In genomic region chr10:80535071-80535470, GRCm38 (mm10) we compare ENCODE assay signal across 9 mouse cellular contexts. TPM values are rescaled to one million over a fixed set of nuclear protein-coding genes. Genes with fewer than 3 reads are reported as not detected.
DNase-seq lines count a peak whose midpoint lies in the region; ATAC-seq and TF ChIP-seq lines count a peak whose summit lies in the region.
"Had no signal": no experiment of that assay in that cellular context is flagged by ENCODE, and none has a peak within 500 bp of the region (broad histone marks: within the 10 kb centered on the region; RNA-seq: fewer than 3 reads in every experiment).

No protein-coding gene starts in this region.

- no peak overlapping the region for H3K4me3 ChIP-seq in lung, postnatal 0 days (ENCODE audit: low read depth, low read length)
- H3K4me3 ChIP-seq in stomach, postnatal 0 days (ENCODE audit: low read depth, low read length), result no peak overlapping the region
- H3K4me3 ChIP-seq: limb, embryonic 15.5 days had no signal

- 0 out of 2 replicates have a peak overlapping the region, but pooled peaks have one; percentile 17 for H3K4me2 ChIP-seq in lung, postnatal 0 days (replicated peaks; ENCODE audit: low read depth, low read length)
- H3K4me2 ChIP-seq in stomach, postnatal 0 days (replicated peaks; ENCODE audit: low read depth), result 0 out of 2 replicates have a peak overlapping the region, but pooled peaks have one; percentile 14
- H3K4me2 ChIP-seq: limb, embryonic 15.5 days had no signal

- intact Hi-C loops in heart, postnatal 14 days (cut with DNase I), result no loop called here

- H3K27ac ChIP-seq in lung, postnatal 0 days (ENCODE audit: low read length), result no peak overlapping the region
- no peak overlapping the region for H3K27ac ChIP-seq in stomach, postnatal 0 days (replicated peaks)
- H3K27ac ChIP-seq: limb, embryonic 15.5 days had no signal

- H3K9me3 ChIP-seq in lung, postnatal 0 days (ENCODE audit: low read length), result no peaks in the 10 kb centered on the region
- no peaks in the 10 kb centered on the region for H3K9me3 ChIP-seq in stomach, postnatal 0 days (ENCODE audit: control insufficient read depth, low read length)
- H3K9me3 ChIP-seq: limb, embryonic 15.5 days had no signal

- 0 out of 2 replicates have a peak, but pooled peaks cover 3% of the 10 kb centered on the region for H3K27me3 ChIP-seq in lung, postnatal 0 days (replicated peaks; ENCODE audit: insufficient read depth, low read length)
- no peaks in the 10 kb centered on the region; the same call in 1 of the 2 replicates for H3K27me3 ChIP-seq in stomach, postnatal 0 days (ENCODE audit: control insufficient read depth, insufficient read depth, low read length)

- no peak for TF ChIP-seq CTCF in lung, postnatal 0 days (IDR thresholded peaks at IDR 0.05)
- TF ChIP-seq CTCF in stomach, postnatal 0 days (IDR thresholded peaks at IDR 0.05; ENCODE audit: low read depth), result no peak

- TF ChIP-seq EP300 in lung, postnatal 0 days (IDR thresholded peaks at IDR 0.05), result no peak
- no peak for TF ChIP-seq EP300 in stomach, postnatal 0 days (optimal IDR thresholded peaks at IDR 0.05)

- no peaks in the 10 kb centered on the region for H3K4me1 ChIP-seq in lung, postnatal 0 days (ENCODE audit: insufficient read depth, low read depth, low read length)
- no peaks in the 10 kb centered on the region for H3K4me1 ChIP-seq in stomach, postnatal 0 days (replicated peaks; ENCODE audit: control insufficient read depth, insufficient read depth)

- H3K36me3 ChIP-seq in lung, postnatal 0 days (ENCODE audit: insufficient read depth, low read length), result no peaks in the 10 kb centered on the region
- H3K36me3 ChIP-seq in stomach, postnatal 0 days (ENCODE audit: control insufficient read depth, insufficient read depth, low read length), result no peaks in the 10 kb centered on the region
- H3K36me3 ChIP-seq: limb, embryonic 15.5 days had no signal

- 6% methylated on average over 14 of the region's 14 CpGs for WGBS in lung, postnatal 0 days
- WGBS in stomach, postnatal 0 days, result 9% methylated on average over 14 of the region's 14 CpGs

- peak; percentile 43 for ATAC-seq in erythroid progenitor cell, adult 5-6 weeks (replicated peaks; ENCODE audit: low FRiP score, poor library complexity, severe bottlenecking)
- no peak for ATAC-seq in lung, postnatal 0 days
- ATAC-seq in stomach, postnatal 0 days (ENCODE audit: low FRiP score, low TSS enrichment), result no peak

- no peak overlapping the region for H3K9ac ChIP-seq in lung, postnatal 0 days (replicated peaks; ENCODE audit: low read depth)
- H3K9ac ChIP-seq in stomach, postnatal 0 days (ENCODE audit: low read length), result no peak overlapping the region
- H3K9ac ChIP-seq: limb, embryonic 15.5 days had no signal

- peak; percentile 35 for DNase-seq in thymus, postnatal 0 days (ENCODE audit: low spot score)
- no peak for DNase-seq in thymus, postnatal 36 days
- no peak for DNase-seq in lung, postnatal 0 days (ENCODE audit: low spot score)
- no peak for DNase-seq in stomach, postnatal 0 days (ENCODE audit: low spot score)
- no peak for DNase-seq in adrenal gland, postnatal 25 days
- no peak for DNase-seq in right cerebral cortex, postnatal 25 days
- DNase-seq in heart, postnatal 14 days, result no peak

RNA-seq across cellular contexts. Expression of gene Atp8b3, which starts 3.9 kb away (rescaled TPM):
- polyA plus RNA-seq in thymus, postnatal 0 days (2015; fragmentation: Nextera tagmentation; extraction: Ambion mirVana), result not detected in 2 replicates
- total RNA-seq in erythroid progenitor cell, adult 5-6 weeks (2015; ENCODE audit: low replicate concordance), result not detected in 2 replicates
- 0.39 TPM in 1 of 2 replicates, not detected in the other for total RNA-seq in erythroid progenitor cell, adult 5-6 weeks (2017; ENCODE audit: low replicate concordance)
- 0.04 and 0.10 TPM in 2 replicates for polyA plus RNA-seq in lung, postnatal 0 days (2015; fragmentation: Nextera tagmentation; extraction: Ambion mirVana)
- 0.02 and 0.10 TPM in 2 replicates for polyA plus RNA-seq in stomach, postnatal 0 days (2015; fragmentation: Nextera tagmentation; extraction: Ambion mirVana)
- total RNA-seq in adrenal gland, postnatal 25 days (2021), result 0.29 and 0.64 TPM in 2 replicates
- not detected for total RNA-seq in heart, postnatal 14 days (2021)

RNA-seq across cellular contexts. Expression of gene Rexo1, which starts 26.3 kb away (rescaled TPM):
- polyA plus RNA-seq in thymus, postnatal 0 days (2015; fragmentation: Nextera tagmentation; extraction: Ambion mirVana), result 24.1 and 25.5 TPM in 2 replicates
- 33.5 and 35.7 TPM in 2 replicates for total RNA-seq in erythroid progenitor cell, adult 5-6 weeks (2015; ENCODE audit: low replicate concordance)
- total RNA-seq in erythroid progenitor cell, adult 5-6 weeks (2017; ENCODE audit: low replicate concordance), result 16.3 and 25.7 TPM in 2 replicates
- polyA plus RNA-seq in lung, postnatal 0 days (2015; fragmentation: Nextera tagmentation; extraction: Ambion mirVana), result 12.9 TPM in 2 replicates
- polyA plus RNA-seq in stomach, postnatal 0 days (2015; fragmentation: Nextera tagmentation; extraction: Ambion mirVana), result 7.1 and 8.5 TPM in 2 replicates
- 57.4 and 63.5 TPM in 2 replicates for total RNA-seq in adrenal gland, postnatal 25 days (2021)
- 10 to 100 TPM; 14.2 to 18.1 TPM for total RNA-seq in heart, postnatal 14 days (2021)

RNA-seq across cellular contexts. Expression of gene Onecut3, which starts 40.4 kb away (rescaled TPM):
- not detected in 2 replicates for polyA plus RNA-seq in thymus, postnatal 0 days (2015; fragmentation: Nextera tagmentation; extraction: Ambion mirVana)
- not detected in 2 replicates for total RNA-seq in erythroid progenitor cell, adult 5-6 weeks (2015; ENCODE audit: low replicate concordance)
- total RNA-seq in erythroid progenitor cell, adult 5-6 weeks (2017; ENCODE audit: low replicate concordance), result not detected in 2 replicates
- polyA plus RNA-seq in lung, postnatal 0 days (2015; fragmentation: Nextera tagmentation; extraction: Ambion mirVana), result not detected in 2 replicates
- polyA plus RNA-seq in stomach, postnatal 0 days (2015; fragmentation: Nextera tagmentation; extraction: Ambion mirVana), result 0.01 and 0.02 TPM in 2 replicates
- not detected in 2 replicates for total RNA-seq in adrenal gland, postnatal 25 days (2021)
- not detected for total RNA-seq in heart, postnatal 14 days (2021)
- polyA plus RNA-seq: limb, embryonic 15.5 days had no signal

RNA-seq across cellular contexts. Expression of gene Klf16, which starts 42.0 kb away (rescaled TPM):
- 7.7 and 9.5 TPM in 2 replicates for polyA plus RNA-seq in thymus, postnatal 0 days (2015; fragmentation: Nextera tagmentation; extraction: Ambion mirVana)
- 8.4 and 9.4 TPM in 2 replicates for total RNA-seq in erythroid progenitor cell, adult 5-6 weeks (2015; ENCODE audit: low replicate concordance)
- 9.9 and 14.1 TPM in 2 replicates for total RNA-seq in erythroid progenitor cell, adult 5-6 weeks (2017; ENCODE audit: low replicate concordance)
- 7.1 and 7.2 TPM in 2 replicates for polyA plus RNA-seq in lung, postnatal 0 days (2015; fragmentation: Nextera tagmentation; extraction: Ambion mirVana)
- polyA plus RNA-seq in stomach, postnatal 0 days (2015; fragmentation: Nextera tagmentation; extraction: Ambion mirVana), result 8.3 and 8.4 TPM in 2 replicates
- total RNA-seq in adrenal gland, postnatal 25 days (2021), result 9.6 and 14.8 TPM in 2 replicates
- total RNA-seq in heart, postnatal 14 days (2021), result 1 to 10 TPM; 4.5 to 4.7 TPM

RNA-seq across cellular contexts. Expression of gene Abhd17a, which starts 55.1 kb away (rescaled TPM):
- 103 and 118 TPM in 2 replicates for polyA plus RNA-seq in thymus, postnatal 0 days (2015; fragmentation: Nextera tagmentation; extraction: Ambion mirVana)
- total RNA-seq in erythroid progenitor cell, adult 5-6 weeks (2015; ENCODE audit: low replicate concordance), result 44.7 and 49.0 TPM in 2 replicates
- total RNA-seq in erythroid progenitor cell, adult 5-6 weeks (2017; ENCODE audit: low replicate concordance), result 5.5 and 30.7 TPM in 2 replicates
- polyA plus RNA-seq in lung, postnatal 0 days (2015; fragmentation: Nextera tagmentation; extraction: Ambion mirVana), result 105 and 106 TPM in 2 replicates
- 92.5 and 103 TPM in 2 replicates for polyA plus RNA-seq in stomach, postnatal 0 days (2015; fragmentation: Nextera tagmentation; extraction: Ambion mirVana)
- total RNA-seq in adrenal gland, postnatal 25 days (2021), result 87.8 and 100 TPM in 2 replicates
- total RNA-seq in heart, postnatal 14 days (2021), result 10 to 100 TPM; 73.0 to 75.1 TPM
